Mouse (Mus musculus) left cerebral cortex, postnatal 36 days (tissue): ENCODE results near the gene Eng. TPM values are rescaled to one million over a fixed set of nuclear protein-coding genes. Genes with fewer than 3 reads are reported as not detected.
A peak's percentile ranks its signal among the peaks of the same experiment; 100 is the strongest.

Experiments
- DNase-seq, 2 experiments: peaks; one replicate each; pipeline ENCODE4 v3.0.0; 2021 to 2022; ENCODE audit warnings: low spot score in 2 of 2, mixed read lengths in 1 of 2
- intact Hi-C: fragments of 180-260 bp; cut with DNase I; formaldehyde crosslinking; loops from one replicate; pipeline ENCODE4 v1.15.1; 2025
- total RNA-seq, 2 experiments: library from RNA; stranded (reverse); gene quantifications; 2 replicates each; pipeline ENCODE4 v1.2.3; 2021

Gene Eng
- total RNA-seq, 2 experiments from 2014 or later = 22.0 to 26.1 TPM

DNA sequence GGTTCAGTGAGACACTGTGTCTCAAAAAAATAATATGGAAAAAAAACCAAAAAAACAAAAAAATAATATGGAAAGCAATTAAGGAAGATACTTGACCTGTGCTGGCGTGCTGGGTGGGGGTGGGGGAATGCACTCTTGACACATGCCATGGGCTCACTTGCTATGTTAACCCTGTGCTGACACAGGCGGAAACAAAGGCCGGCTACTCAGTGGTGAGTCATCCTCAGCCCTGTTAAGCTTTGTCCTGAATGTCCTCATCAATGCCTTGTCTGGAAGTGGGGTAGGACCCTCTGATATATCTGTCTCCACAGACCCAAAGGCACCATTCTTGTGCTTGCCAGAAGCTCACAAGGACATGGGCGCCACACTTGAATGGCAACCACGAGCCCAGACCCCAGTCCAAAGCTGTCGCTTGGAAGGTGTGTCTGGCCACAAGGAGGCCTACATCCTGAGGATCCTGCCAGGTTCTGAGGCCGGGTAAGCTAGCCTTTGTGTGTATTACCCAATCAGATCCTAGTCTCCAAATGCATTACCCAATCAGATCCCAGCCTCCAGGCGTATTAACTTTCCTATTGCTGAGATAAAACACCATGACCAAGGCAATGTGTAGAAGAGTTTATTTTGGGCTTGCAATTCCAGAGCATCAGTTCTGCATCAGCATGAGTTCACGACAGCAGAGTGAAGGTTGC lies 25.7 kb downstream of the Eng start:
- no peak for DNase-seq
- intact Hi-C loops = no loop called here

DNA sequence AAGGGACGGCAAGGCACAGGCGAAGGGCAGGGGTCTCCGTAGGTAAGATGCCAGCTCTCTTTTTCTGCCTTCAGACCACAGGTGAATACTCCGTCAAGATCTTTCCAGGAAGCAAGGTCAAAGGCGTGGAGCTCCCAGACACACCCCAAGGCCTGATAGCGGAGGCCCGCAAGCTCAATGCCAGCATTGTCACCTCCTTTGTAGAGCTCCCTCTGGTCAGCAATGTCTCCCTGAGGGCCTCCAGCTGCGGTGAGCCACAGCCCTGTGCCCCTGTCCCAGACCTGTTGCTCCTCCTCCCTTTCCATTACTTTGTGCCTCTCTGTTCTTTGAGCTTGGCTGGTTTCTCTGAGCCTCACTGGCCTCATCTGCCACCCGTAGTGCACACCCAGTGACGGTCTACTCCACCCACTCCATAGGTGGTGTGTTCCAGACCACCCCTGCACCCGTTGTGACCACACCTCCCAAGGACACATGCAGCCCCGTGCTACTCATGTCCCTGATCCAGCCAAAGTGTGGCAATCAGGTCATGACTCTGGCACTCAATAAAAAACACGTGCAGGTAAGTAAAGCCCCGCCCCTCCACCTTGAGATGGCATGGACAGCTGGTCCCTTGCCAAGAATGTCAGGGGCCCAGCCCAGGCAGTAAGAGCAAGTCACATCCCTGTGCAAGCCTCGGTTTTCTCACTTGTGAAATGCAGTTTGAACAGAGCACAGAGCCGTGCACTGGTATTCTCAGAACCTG lies 27.0 kb downstream of the Eng start:
- intact Hi-C loops = no loop called here
- no peak for DNase-seq

DNA sequence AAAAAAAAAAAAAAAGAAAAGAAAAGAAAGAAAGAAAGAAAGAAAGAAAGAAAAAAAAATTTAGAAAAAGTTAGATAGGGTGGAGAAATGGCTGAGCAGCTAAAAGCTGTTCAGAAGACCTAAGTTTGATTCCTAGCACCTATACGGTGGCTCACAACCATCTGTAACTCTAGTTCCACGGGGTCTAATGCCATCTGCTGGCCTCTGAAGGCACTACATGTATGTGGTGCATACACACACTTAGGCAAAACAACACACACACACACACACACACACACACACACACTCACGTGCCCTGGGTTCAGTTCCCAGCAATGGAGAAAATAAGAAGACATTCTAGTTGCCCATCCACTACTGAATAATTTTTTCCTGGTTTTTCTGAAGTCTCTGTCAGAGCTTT lies 30.4 kb downstream of the Eng start:
- intact Hi-C loops = no loop called here
- no peak for DNase-seq

DNA sequence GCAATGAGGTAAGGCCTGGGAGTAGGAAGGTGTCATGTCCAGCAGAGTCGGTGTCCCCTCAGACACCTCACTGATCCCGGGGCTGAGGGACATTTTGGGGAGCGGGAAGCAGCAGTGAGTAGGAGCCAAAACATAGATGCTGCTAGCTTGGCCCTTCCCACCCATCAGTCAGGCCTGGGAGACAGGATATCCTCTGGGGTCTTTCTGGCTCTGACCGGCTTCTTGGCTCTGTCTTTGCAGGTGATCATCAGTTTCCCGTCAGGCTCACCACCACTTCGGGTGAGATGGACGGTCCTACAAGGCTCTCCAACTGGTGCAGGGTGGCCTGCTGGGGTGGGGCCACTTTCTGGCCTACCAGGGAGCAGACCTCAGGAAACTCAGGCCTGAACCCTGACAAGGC lies 31.3 kb downstream of the Eng start:
- intact Hi-C loops = no loop called here
- no peak for DNase-seq

DNA sequence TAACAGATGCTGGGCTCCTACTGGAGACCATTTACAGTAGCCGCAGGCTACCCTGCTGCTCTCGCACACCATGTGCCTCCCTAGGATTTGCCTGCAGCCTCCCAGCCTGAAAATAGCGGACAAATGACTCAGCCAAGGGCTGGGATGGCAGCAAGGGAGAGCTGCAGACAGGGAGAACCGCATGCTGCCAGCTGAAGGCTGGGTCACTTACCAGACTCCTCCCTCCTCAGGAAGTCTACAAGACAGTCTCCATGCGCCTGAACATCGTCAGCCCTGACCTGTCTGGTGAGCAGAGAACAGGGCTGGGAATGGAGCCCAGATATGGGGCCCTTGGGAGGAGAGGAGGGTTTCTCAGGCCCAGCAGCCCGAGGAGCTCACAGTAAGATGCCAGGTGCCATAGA lies 33.7 kb downstream of the Eng start:
- intact Hi-C loops = no loop called here

DNA sequence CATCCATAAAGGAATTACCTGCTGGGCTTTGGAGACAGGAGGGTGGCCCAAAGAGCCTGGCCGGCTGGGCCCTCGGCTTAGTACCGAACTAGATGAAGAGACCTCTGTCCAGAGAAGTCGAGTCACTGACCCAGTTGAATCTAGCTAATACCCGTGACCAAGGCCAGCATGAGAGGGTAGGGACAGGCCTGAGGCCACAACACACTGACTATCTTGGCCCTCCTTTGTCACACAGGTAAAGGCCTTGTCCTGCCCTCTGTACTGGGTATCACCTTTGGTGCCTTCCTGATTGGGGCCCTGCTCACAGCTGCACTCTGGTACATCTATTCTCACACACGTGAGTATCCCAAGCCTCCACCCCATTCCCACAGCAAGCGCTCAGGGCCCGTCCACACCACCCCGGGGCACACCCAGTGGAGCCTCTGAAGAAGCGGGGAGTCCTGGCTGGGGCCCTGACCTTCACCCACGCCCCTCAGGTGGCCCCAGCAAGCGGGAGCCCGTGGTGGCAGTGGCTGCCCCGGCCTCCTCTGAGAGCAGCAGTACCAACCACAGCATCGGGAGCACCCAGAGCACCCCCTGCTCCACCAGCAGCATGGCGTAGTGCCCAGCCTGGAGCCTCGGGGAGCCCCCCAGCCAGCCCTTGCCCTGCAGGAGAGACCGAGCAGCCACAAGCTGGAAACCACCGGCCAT lies 34.7 kb downstream of the Eng start:
- DNase-seq = no peak
- intact Hi-C loops = no loop called here

More for the DNA sequence above, 33.7 kb downstream of the Eng start:
- DNase-seq = peak; percentile 62 to 66

DNA sequence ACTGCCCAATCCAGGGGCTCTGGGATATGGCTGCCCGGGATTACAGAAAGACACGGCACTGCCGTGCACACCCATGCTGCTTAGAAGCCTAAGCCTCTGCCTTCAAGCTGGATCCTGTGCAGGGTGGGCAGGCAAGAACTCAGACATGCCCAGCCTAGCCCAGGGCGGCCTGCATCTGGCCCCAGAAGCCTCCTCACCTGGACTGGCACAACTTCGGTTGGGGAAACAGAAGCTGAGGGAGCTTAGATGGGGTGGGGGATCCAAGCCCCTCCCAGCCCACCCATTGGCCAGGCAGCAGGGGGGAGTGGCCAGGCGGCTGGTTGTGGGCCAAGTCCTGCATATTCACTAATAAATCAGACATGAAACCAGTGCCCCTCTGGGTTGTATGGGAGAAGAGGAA lies 35.4 kb downstream of the Eng start:
- intact Hi-C loops = no loop called here
- no peak for DNase-seq

DNA sequence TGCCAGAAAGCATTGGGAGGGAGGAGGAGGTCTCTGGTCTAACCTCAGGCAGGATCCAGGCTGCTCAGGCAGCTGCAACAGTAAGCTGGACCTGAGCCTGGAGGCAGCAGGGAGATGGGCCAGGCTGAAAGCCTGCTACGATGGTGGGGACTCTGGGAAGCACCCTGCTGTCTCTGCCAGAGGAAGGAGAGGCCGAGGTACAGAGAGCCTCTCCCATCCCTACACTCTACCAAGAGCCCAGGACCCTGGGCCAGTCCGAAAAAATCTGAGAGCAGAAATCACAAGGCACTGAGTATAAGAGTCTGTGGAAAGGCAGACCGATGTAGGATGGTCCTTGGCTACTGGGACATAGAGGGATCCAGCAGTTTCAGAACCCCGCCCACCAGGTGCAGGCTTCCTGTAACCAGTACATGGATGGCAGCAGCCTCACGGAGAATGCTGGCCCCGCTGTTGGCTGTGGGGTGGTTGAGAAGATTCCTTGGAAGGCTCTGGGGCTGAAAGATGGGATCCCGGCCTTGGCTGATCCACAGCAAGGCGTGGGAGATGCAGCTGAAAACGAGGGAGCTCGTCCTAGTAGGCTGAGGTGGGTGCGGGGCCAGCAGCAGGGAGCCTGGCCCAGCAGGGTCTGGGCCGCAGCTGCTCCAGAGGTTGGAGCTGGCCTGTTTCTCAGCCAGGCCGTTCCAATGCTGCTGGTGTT lies 36.5 kb downstream of the Eng start:
- intact Hi-C loops = no loop called here
- DNase-seq = no peak

DNA sequence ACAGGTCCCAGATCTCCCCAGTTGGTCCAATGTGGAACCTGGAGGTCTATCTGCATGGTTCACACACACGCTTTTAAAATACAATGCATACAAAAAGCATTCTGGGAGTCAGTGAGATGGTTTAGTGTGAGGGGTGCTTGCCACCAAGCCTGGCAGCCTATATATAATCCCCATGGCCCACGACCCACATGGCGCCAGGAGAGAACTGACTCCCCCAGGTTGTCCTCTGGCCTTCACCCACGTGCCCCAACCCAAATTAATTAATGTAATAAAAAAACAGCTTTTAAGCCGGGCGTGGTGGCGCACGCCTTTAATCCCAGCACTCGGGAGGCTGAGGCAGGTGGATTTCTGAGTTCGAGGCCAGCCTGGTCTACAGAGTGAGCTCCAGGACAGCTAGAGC lies 37.3 kb downstream of the Eng start:
- intact Hi-C loops = no loop called here
- no peak for DNase-seq

DNA sequence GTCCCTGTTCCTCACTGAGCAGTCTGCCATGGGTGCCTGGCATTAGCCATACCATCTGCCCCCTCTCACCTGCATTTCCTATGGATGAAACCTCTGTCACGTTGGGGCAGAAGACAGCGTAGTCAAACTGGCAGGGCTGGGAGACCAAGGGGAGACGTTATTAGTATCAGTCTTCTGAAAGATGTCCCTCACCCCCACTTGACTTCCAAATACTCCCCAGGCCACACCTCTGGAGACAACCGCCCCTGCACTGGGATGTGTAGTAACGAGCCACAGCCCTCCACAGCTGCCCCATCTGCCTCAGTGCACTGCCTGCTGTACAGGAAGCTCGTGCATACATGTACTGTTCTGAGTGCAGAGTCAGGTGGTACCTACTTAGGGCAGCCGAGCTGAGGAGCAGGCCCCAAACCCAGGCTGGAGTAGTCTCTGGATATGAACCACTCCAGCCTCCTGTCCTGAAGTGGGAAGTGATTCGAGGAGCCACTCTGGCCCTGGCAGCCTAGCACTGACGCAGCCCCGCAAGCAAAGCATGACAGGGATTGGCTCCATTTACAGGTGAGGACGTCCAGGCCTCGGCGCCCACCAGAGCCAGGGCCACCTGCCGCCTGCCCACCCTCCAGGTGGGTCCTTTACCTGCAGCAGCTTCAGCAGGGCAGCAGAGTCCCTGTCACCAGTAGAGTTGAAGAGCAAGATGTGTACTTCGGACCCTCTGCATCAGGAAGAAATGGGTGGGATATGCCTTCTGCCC lies 38.5 kb downstream of the Eng start:
- intact Hi-C loops = no loop called here
- no peak for DNase-seq

DNA sequence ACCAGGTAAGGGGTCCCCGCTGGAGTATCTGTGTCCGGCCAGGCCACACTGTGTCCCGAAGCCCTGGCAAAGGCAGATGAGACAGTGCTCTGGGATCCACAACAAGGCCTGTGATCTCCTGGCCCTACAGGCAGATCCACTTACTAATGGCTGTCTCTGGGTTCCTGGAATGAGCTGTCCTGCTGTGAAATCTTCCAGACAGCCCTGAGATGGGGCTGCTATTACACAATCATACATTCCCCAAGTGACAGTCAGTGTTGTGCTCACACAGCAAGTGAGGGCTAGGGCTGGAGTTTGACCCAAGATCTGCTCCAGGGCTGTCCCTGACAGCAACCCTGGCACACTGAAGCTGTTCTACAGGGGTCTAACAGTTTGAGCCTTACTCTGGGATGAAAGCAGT lies 39.4 kb downstream of the Eng start:
- intact Hi-C loops = no loop called here
- DNase-seq = no peak

DNA sequence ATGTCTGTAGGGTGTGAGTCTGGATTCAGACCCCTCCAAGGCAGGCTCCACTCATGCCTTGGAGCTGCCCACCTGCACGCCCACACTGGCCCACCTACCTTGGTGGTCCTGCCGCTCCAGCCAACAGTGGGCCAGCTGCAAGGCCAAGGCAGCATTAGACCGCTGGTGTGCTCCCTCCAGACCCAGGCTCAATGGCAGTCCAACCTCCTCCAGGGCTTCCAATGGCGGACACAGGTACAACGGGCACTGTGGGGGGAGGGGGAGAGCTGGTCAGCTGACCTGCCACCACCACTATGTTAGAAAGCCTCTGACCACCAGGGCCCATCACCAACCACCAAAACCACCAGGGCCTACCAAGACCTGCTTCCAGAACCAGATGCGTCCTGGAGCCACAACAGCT lies 40.2 kb downstream of the Eng start:
- intact Hi-C loops = no loop called here
- DNase-seq = no peak

DNA sequence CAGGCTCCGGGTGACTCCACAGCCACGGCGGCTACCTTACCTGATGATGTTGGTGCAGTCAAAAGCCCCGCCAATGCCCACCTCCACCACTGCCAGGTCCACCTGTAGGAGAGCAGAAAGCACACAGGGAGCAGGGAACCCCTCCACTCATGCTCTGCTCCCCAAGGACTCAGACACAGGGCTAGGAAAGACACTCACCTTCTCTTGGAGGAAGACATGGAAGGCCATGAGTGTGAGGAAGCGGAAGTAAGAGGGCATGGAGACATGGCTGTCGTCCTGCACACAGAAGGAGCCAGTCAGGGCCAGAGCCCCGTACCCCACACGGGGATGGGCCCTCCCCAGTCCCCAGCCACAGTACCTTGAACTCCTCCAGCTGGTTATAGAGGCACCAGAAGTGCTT lies 41.2 kb downstream of the Eng start:
- intact Hi-C loops = no loop called here
- no peak for DNase-seq

DNA sequence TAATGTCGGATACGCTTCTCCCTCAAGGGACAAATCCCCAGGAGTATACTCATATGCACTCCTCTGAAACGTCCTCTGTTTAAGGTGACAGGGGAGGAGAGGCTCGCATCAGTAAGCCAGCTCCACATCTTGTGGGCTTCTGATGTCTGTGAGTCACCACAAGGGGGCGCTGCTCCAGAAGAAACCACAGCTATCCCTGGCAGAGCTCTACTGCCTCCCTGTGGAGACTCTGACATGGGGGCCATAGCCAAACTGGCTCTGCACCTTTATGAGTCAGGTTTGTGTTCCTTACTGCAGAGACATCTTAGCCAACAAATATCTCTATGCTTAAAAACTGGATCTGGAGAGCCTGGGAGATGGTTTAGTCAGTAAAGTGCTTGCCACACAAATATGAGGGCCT lies 43.0 kb downstream of the Eng start:
- DNase-seq = peak; percentile 85 to 87
- intact Hi-C loops = loop anchor here (2.0 kb wide), 1 partner anchor 59 kb away; no protein-coding TSS in a partner anchor

DNA sequence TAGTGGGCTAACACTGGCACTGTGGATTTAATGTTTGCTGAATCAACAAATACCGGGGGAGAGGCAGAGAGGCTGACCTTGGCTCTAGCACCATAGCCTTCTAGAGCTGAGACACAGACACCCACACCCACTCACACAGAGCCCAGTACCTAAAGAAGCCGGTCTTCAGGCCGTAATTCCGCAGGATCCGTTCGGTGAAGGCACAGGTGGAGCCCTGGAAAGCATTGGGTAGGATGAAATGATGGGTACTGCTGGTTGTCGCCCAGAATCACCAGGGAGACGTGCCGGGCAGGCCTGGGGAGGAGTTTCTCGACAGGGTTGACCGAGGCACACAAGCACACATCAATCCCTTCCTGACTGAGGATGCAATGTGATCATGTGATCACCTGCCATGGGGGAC lies 44.6 kb downstream of the Eng start:
- DNase-seq = no peak
- intact Hi-C loops = loop anchor here (5.0 kb wide), 1 partner anchor 104 kb away; the partner anchor contains the start of gene St6galnac4

DNA sequence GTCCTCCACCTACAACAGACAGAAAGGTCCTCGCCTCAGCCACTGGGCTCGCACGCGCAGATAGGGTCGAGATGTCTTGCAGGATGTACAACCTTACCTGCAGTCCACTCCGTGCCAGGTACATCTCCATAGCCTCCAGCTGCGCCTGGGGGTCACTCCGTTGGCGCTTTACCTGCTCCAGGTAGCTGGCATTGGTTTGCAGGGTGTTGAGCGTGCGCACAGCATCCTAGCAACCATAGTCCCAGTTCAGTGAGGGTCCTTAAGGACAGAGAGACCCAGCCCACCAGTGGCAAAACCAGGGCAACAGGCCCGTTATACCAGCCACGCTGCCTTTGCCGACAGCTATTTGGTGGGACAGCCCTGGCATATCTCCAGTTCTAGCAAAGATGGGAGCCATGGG lies 46.1 kb downstream of the Eng start:
- intact Hi-C loops = loop anchor here (5.0 kb wide), 1 partner anchor 105 kb away; the partner anchor contains the start of gene St6galnac4
- DNase-seq = no peak

DNA sequence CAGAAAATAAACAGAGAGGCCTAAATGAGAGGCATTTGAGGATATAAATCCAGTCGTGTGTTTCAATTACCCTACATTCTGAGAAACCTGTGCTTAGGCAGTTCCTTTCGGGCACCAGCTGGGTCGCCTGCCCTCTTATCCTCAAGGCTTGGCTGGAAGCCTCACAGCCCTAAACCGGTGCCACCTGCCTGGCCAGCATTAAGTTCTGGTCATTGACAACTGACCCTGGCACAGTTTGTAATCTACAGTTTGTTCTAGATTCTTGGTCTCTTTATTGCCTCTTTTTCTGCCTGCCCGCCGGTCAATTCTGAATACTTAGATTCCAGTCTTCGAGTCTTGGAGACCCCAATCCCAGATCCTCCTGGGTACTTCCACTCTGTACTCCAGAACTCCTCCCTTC lies 46.9 kb downstream of the Eng start:
- no peak for DNase-seq
- intact Hi-C loops = loop anchor here (5.0 kb wide), 1 partner anchor 106 kb away; the partner anchor contains the start of gene St6galnac4

DNA sequence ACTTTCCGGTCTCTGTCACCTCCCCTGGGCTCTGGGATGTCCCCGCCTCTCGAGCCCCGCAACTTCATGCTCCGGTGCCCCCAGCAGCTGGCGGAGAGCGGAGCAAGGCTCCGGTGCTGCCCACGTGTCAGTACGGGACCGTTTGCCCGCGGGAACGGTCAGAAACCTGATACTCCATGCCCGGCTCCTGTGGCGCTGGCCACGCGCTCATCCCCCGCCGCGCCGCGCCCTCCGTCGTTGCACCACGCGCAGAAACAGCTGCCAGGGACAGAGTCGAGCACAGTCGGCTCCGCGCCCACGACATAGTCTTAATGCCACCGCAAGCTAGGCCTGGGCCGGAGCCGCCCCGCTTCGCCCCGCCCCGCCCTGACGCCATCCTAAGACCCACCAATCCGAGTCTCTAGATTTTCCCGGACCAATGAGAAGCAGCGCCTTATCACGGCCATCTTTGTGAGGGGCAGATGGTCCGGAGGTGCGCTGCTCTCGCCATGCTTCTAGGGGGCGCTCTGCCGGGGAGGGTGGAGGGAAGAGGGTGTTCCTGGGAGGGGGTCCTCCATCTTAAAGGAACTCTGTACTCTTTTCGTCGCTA lies 47.5 kb downstream of the Eng start:
- peak; percentile 92 to 93 for DNase-seq
- intact Hi-C loops = loop anchor here (1.0 to 5.0 kb wide), 2 partner anchors 17 to 107 kb away; partner anchors contain the start of gene St6galnac4

DNA sequence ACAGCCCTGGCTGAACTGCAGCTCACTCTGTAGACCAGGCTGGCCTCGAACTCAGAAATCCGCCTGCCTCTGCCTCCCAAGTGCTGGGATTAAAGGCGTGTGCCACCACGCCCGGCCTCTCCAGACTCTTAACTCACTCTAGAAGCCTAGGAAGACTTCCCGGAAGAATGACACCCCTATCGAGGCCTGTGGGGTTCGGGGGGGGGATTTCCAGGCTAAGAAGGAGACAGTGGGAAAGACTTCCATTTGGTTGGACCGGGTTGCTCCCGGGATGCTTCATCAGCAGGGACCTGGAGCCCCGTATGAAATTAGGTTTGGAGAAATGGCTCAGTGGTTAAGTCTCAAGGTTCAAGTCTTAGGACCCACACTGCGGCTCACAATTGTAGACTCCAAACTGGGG lies 48.3 kb downstream of the Eng start:
- intact Hi-C loops = loop anchor here (1.0 to 5.0 kb wide), 2 partner anchors 17 to 107 kb away; partner anchors contain the start of gene St6galnac4
- DNase-seq = no peak
